Mouse (Mus musculus) ovary, postnatal 36 days (tissue): Measurements from ENCODE around the gene Grin3a.
"Not testable (repeated sequence)": the region's sequence is repeated elsewhere in the genome, so short reads cannot be mapped to it uniquely, and the experiment has no call there.

Source experiments
- DNase-seq: peaks from one replicate; pipeline ENCODE4 v3.0.0; 2022; ENCODE audit warnings: low spot score, mixed read lengths

Gene Grin3a

GRCm38 (mm10) chr4:49680171-49680875 is 165.2 kb downstream of the Grin3a start:
- DNase-seq, result no peak

- no peak for DNase-seq
These were observed 168.8 kb downstream of the Grin3a start for GRCm38 (mm10) chr4:49676790-49677189.

DNA sequence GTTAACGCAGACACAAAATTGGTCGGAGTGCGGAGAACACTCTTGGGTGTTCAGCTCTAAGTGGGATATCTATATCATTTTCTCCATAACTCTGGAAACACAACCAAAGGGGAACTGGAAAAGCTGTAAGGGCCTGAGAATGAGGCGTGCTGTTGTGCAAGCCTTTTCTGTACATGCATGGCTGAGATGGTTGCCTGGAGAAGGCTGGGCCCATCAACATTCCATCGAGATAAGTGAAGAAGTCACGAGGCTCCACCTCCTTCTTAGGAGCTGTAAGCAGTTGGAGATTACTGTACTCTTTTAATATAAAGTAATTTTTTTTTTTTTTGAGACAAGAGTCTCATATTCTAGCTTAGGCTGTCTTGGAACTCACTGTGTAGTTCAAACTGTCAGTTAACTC is 169.5 kb downstream of the Grin3a start:
- DNase-seq, result no peak

DNA sequence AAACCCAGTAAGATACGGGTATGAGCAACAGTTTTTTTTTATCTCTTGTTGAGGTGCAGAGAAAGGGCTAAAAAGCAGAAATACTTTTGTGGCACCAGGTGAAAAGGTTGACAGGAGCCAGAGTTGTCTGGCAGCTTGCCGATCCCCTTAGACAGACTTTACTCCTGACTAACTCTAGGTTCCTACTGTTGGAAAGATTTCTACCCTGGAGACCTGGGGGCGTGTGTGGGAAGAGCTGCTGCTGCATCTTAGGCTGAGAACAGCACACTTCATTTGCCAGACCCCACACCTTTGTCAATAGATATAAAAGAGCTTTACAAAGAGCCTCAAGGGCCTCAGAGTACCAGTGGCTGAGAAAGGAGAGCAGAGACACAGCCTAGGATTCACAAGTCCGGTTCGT is 180.7 kb downstream of the Grin3a start:
- DNase-seq, result no peak

DNA sequence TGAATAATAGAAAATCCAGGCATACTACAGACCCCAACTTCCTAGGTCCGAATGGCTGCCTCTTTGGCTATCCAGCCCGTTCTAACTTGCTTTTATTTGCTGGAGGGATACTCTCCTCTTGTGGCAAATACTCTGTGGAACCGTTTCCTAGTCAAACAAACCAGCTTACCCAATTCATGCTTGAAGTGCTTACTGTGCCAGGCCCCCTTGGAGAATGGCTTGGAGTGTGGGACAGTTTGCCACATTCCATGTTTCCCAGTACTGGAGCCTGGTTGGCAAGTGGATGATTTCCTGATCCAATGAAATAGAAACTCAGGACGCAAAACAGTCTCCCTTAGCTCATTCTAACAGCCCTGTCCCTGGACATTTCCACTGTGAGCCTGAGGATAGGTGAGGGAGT is 183.3 kb downstream of the Grin3a start:
- DNase-seq, result no peak

GRCm38 (mm10) chr4:49661664-49662063 is 183.9 kb downstream of the Grin3a start:
- no peak for DNase-seq

- DNase-seq, result no peak
These were observed 186.1 kb downstream of the Grin3a start for GRCm38 (mm10) chr4:49659421-49659820.

- no peak for DNase-seq
These were observed 205.6 kb downstream of the Grin3a start for GRCm38 (mm10) chr4:49639913-49640312.

- DNase-seq, result no peak
These were observed 207.7 kb downstream of the Grin3a start for GRCm38 (mm10) chr4:49637821-49638220.

DNA sequence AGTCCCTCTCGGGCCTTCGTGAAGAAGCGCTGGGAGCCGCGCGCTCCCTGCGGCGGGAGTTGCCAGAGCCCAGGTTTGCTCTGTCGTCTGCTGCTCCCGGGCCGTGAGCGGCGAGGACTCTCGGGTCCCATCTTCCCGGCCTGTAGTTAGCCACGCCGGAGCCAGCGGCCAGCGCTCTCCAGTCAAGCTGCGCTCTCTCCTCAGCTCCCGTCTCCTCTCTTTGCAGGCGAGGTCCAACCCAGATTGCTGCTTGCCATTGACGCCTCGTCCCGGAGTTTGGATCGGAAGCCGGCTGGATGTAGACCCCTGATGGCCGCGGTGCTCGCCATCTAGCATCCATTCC is 213.4 kb downstream of the Grin3a start:
- no peak for DNase-seq

GRCm38 (mm10) chr4:49631319-49632138 is 214.0 kb downstream of the Grin3a start, which contains the start of gene Rnf20:
Gene Rnf20 (plus strand): TSS chr4:49632006.
- peak; percentile 93 for DNase-seq

- DNase-seq, result no peak
These were observed 216.6 kb downstream of the Grin3a start for GRCm38 (mm10) chr4:49628941-49629340.

DNA sequence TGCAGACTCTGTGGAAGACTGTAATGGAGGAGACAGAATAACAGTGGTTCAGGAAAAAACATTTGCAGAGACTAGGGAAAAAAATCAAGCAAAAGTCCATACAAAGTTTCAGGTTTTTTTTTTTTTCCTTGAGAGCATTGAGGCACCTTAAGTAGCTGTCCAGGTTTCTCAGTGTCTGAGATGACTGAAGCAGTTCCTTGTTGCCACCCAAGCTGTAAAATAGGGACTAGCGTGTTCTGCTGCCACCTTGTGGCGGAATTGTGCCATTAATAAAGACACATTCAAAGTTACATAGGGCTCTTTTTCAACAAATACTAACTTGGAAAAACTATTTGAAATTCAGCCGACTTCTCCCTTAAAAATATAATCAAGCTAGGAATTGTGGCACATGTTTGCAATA is 218.6 kb downstream of the Grin3a start:
- DNase-seq, result peak; percentile 46

DNA sequence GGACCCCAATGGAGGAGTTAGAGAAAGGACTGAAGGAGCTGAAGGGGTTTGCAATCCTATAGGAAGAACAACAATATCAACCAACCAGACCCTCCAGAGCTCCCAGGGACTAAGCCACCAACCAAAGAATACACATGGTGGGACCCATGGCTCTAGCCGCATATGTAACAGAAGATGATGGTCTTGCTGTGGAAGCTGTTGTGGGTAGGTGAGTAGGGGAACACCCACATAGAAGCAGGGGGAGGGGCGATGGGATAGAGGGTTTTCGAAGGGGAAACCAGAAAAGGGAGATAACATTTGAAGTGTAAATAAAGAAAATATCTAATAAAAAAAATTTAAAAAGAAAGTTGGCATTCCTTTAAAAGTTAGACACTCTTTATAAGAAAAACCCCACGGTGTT is 220.6 kb downstream of the Grin3a start:
- not testable (repeated sequence) for DNase-seq

GRCm38 (mm10) chr4:49623916-49624315 is 221.6 kb downstream of the Grin3a start:
- DNase-seq, result no peak

DNA sequence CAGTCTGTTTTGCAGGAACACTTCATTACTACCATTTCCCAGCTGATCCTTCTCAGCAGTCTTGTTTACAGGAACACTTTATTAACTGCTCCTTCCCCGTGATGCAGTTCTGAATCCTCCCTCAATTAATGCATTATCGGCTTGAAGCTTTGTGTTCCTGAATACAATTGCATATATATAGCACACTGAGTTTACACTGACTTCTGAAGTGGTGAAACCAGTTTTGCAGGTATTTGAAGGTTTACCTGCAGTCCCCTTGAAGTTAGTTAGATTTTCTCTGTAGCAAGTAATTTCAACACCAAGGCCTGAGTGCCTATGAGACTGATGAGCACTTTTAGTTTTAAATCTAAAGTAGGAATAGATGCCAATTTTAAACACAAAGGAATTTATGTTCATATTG is 223.3 kb downstream of the Grin3a start:
- DNase-seq, result no peak

- not testable (repeated sequence) for DNase-seq
These were observed 225.7 kb downstream of the Grin3a start for GRCm38 (mm10) chr4:49619861-49620260.

GRCm38 (mm10) chr4:49616924-49617323 is 228.6 kb downstream of the Grin3a start:
- no peak for DNase-seq
